Mouse (Mus musculus) duodenum, adult 2 months (tissue): ENCODE measurements around the gene Mylip. TPM values are rescaled to one million over a fixed set of nuclear protein-coding genes. Genes with fewer than 3 reads are reported as not detected.

ENCODE experiments used
- polyA plus RNA-seq: library from polyadenylated mRNA; depleted of rRNA; stranded (reverse); fragments of >200 nt; gene quantifications from 2 replicates; pipeline ENCODE4 v1.2.3, GENCODE M21; 2012; ENCODE audit warnings: low replicate concordance; rRNA removed

Gene Mylip
- polyA plus RNA-seq = 3.4 and 3.7 TPM in 2 replicates

DNA sequence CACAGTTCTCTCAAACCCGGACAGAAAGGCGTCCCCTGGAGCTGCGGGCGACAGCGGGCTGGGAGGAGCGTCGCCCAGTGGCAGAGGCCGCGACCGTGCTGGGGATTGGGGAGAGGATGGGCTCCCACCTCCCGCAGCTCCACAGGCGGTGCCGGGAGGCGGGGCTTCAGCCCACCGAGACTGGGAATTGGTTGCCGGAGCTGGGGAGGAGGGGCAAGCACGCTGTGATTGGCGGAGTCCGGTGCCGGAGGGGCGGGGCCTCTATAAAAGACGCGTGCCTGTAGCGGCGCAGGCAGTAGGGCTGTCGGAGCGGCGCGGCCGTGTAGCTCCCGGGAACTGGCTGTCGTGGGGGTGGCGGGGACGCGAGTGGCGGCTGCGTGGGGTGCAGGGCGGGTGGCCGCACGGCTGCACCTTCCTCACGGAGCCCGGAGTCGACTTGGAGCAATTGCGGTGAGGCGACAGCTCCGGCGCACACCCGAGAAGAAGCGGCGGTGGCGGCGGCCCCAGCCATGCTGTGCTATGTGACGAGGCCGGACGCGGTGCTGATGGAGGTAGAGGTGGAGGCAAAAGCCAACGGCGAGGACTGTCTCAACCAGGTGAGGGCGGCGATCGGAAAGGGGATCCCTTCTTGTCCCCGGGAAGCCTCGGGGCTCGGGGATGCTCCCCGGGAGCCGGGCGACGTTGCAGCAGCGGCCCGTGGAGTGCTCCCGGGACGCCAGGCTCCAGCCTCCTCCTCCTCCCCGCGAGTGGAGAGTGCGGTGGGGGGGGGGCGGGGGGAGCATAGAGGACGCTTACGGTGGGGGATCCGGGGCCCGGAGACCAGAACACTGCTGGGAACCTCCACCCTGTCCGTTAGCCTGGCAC, at the start of gene Mylip:
Mylip (plus strand) TSS at position 295 of the 864 bp plus-strand sequence.

Other genes starting within 250 kb of the Mylip start
- 5.8 and 6.5 TPM in 2 replicates for gene Gmpr, start 117.7 kb downstream of the Mylip start, polyA plus RNA-seq